Mouse (Mus musculus) forebrain, postnatal 0 days (tissue): ENCODE data around the gene Chmp2a. TPM values are rescaled to one million over a fixed set of nuclear protein-coding genes. Genes with fewer than 3 reads are reported as not detected.

Source experiments
- ATAC-seq: fragments of 200-750 bp; cut with Nextera tagmentation; 2 replicates; pipeline ENCODE4 v1.8.0; 2017; ENCODE audit warnings: mild to moderate bottlenecking, moderate library complexity
- DNase-seq: peaks from one replicate; pipeline ENCODE4 v3.0.0-alpha.2; 2015
- H3K27ac ChIP-seq: fragments of 300-500 bp; sonication (generic); 2 replicates; pipeline ENCODE4 v1.5.1; 2014; ENCODE audit warnings: low read depth, mild to moderate bottlenecking, antibody characterized with exemption, low read length, moderate library complexity, mixed read lengths
- H3K27me3 ChIP-seq: fragments of 300-500 bp; sonication (generic); 2 replicates; pipeline ENCODE4 v1.6.1; 2014; ENCODE audit warnings: mild to moderate bottlenecking, low read length, mixed read lengths; ENCODE audit not compliant: insufficient read depth
- H3K36me3 ChIP-seq: fragments of 300-500 bp; sonication (generic); 2 replicates; pipeline ENCODE4 v1.6.1; 2014; ENCODE audit warnings: mild to moderate bottlenecking, moderate library complexity; ENCODE audit not compliant: insufficient read depth
- H3K4me1 ChIP-seq: fragments of 300-500 bp; sonication (generic); 2 replicates; pipeline ENCODE4 v1.6.1; 2014; ENCODE audit warnings: antibody characterized with exemption; ENCODE audit not compliant: insufficient read depth
- H3K4me2 ChIP-seq: fragments of 300-500 bp; sonication (generic); 2 replicates; pipeline ENCODE4 v1.6.1; 2014; ENCODE audit warnings: low read depth, mild to moderate bottlenecking, moderate library complexity
- H3K4me3 ChIP-seq: fragments of 300-500 bp; sonication (generic); 2 replicates; pipeline ENCODE4 v1.5.1; 2014; ENCODE audit warnings: low read depth, low read length, mixed read lengths
- H3K9ac ChIP-seq: fragments of 300-500 bp; sonication (generic); 2 replicates; pipeline ENCODE4 v1.6.1; 2014; ENCODE audit warnings: mild to moderate bottlenecking
- H3K9me3 ChIP-seq: fragments of 300-500 bp; sonication (generic); 2 replicates; pipeline ENCODE4 v1.6.1; 2016; ENCODE audit warnings: low read length
- CTCF ChIP-seq: sonication (generic); IDR thresholded peaks from 2 replicates; pipeline ENCODE4 v1.5.1; 2016; ENCODE audit warnings: antibody characterized with exemption, control low read depth, low read depth
- WGBS: fragments of 180-500 bp; shearing (Covaris S2); extraction: QIAGEN DNeasy Blood & Tissue Kit; methylation state at CpG from one replicate; pipeline ENCODE4 v1.1.7; 2014; 5-methylcytosine and 5-hydroxymethylcytosine counted together
- polyA plus RNA-seq: library from polyadenylated mRNA; unstranded; fragments of >200 nt; fragmentation: Nextera tagmentation; extraction: Ambion mirVana; gene quantifications from 2 replicates; pipeline ENCODE4 v1.2.1, GENCODE M21; 2015
- total RNA-seq: library from RNA; depleted of rRNA; stranded (reverse); fragments of >200 nt; gene quantifications from 2 replicates; pipeline ENCODE4 v1.2.3, GENCODE M21; 2014

The Chmp2a gene
- total and polyA plus RNA-seq, 2 experiments from 2014 or later, result 131 to 210 TPM

DNA sequence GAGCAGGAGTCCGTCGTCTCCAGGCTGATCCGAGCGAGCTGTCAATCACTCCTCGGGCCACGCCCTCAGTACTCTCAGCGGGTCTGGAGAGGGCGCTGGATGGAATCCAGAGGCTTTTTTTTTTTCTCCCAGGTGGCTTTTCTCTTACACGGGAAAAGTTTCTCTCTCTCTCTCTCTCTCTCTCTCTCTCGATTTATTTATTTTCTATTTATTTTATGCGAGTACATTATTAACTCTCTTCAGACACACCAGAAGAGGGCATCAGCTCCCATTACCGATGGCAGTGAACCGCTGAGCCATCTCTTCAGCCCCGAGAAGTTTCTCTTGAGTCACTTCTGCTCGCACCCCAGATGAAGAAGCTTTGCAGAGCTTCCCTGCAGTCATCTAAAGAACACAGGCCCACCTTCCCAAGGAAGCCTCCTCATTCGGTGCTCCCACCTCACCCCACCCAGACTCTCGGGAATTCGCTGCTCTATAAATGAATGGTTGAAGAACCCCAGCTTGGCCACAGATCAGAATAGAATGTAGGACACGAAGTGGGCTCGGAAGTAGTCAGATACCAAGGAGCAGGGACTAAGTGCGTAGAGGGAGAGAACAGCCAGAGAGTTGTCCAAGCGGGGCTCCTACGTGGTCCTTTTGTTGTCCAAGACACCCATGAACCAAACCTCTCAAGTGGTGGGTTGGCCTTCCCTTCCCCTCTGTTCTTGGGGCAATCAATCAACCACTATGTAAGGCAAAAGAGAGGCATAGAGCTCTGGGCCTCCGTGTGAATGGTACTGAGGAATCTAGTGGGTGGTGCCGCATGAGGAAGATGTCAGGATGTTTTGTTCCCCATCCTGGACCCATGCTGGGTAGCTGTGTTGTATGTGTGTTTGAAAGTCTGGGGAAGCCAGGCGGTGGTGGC, 24.4 kb downstream of the Chmp2a start, which contains the start of gene Zbtb45:
Zbtb45 (minus strand) TSS at position 30 of the 904 bp plus-strand sequence.
- Histone ChIP-seq H3K9ac (peak within 1 kb of the TSS; percentile 86), H3K4me2 (peak within 1 kb of the TSS; percentile 74), H3K4me1 (0 out of 2 replicates have a peak, but pooled peaks cover 6% of the 10 kb centered on the region), H3K9me3 (no peaks in the 10 kb centered on the region), H3K4me3 (peak within 1 kb of the TSS; percentile 79), H3K36me3 (peaks cover 25% of the 10 kb centered on the region), H3K27me3 (no peaks in the 10 kb centered on the region), H3K27ac (peak within 1 kb of the TSS; percentile 95)
- DNase-seq (no peak), ATAC-seq (no peak)
- WGBS, result 10% methylated on average over 26 of the region's 26 CpGs
- TF ChIP-seq CTCF, result no peak

DNA sequence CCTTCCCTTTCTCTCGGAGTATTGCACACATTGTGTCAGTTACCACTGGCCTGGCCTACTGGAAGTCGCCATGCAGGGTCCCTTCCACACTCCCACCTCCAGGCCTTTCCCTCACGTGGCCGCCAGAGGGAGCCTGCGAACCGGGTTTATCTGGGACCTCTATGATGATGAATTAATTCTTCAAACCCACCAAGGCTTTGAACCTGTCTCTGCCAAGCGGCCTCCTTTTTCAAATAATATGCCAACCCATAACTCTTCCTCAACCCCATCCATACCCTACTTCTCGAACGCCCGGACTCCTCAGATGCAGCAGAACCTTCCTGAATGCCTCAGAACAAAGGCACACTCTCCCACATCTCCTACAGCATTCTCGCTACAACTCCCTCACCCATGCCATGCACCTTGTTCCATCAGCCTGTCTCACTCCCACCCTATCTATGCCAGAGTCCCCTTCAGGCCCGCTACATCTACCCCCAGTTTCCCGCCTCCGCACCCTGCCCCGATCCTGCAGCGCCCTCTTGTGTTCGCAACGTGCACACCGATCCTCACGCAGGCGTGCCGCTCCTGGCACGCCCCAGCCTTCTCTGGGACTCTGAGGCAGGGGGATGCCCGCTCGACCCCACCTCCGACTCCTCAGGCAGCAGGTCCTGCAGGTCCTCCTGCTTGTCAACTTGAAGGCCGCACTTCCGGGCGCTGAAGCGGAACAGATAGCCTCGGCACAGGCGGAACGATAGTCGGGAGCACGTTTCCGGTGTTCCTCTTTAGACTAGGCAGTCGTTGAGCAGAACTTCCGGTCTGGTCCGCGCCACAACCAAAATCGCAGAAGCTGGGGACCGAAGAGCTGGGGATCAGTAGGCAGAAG, 25.2 kb downstream of the Chmp2a start:
- Histone ChIP-seq H3K4me2 (peak overlapping the region; percentile 74), H3K27me3 (no peaks in the 10 kb centered on the region), H3K4me3 (peak overlapping the region; percentile 79), H3K36me3 (peaks cover 32% of the 10 kb centered on the region), H3K4me1 (0 out of 2 replicates have a peak, but pooled peaks cover 6% of the 10 kb centered on the region), H3K9ac (peak overlapping the region; percentile 86), H3K9me3 (no peaks in the 10 kb centered on the region), H3K27ac (peak overlapping the region; percentile 95)
- ATAC-seq (peak; percentile 93), DNase-seq (peak; percentile 97)
- WGBS, result under 1% methylated on average over 42 of the region's 42 CpGs
- peak; percentile 89 for TF ChIP-seq CTCF

DNA sequence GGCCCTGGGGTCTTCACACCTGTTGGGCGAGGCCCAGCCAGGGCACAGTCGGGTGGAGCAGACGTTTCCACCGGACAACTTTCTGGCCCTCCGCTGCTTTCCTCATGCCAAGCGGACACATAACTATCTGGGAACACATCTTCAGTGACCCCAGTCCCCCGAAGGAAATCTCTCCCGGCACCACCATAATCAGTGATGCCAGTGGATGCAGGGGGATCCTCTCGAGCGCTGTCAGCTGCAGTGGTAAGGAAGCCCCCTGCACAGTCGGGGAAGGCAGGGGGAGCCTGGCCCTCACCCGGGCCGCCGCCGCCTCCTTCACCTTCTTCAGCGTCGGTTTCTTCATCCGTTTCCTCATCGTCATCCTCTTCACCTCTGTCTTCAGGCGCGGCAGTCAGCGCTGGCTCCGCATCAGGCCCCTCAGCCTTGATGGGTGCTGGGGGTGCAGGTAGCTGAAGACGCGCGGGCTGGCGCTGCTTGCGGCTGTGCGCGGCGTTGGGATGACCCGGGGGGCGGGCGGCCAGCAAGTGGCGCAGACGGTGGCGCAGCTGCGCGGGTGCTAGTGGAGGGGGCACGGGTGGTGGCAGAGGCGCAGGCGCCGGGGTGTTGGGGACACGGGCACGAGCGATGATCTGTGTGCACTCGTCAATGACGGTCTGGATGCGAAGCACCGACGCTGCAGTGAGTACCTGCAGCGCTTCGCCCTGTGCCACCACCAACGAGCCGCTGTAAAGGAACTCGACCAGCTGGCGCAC, 27.1 kb downstream of the Chmp2a start:
- Histone ChIP-seq H3K9me3 (no peaks in the 10 kb centered on the region), H3K36me3 (peaks cover 35% of the 10 kb centered on the region), H3K9ac (0 out of 2 replicates have a peak overlapping the region, but pooled peaks have one; percentile 18), H3K4me3 (no peak overlapping the region), H3K4me2 (no peak overlapping the region), H3K27me3 (no peaks in the 10 kb centered on the region), H3K27ac (no peak overlapping the region), H3K4me1 (0 out of 2 replicates have a peak, but pooled peaks cover 6% of the 10 kb centered on the region)
- no peak for TF ChIP-seq CTCF
- WGBS, result 51% methylated on average over 53 of the region's 57 CpGs
- DNase-seq (no peak), ATAC-seq (no peak)

DNA sequence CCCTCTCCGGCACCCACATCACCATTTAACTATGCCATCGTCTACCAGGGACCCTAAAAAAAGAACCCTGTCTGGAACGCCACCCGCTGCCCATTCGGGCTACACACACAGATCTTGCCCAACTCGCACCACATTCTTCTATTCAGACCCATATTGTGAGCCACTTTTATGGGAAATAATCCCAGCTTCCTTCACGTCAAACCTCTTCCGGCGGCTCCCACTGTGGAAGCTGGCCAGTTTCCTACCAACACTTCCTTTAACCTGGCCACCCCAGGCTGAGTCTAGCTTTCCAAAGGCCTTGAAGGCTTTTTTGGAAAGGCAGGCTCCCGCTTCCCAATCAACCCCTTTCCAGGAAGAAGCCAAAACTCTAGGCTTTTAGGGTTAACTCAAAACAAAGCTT, 28.1 kb downstream of the Chmp2a start:
- Histone ChIP-seq H3K36me3 (peaks cover 35% of the 10 kb centered on the region), H3K27ac (no peak overlapping the region), H3K4me2 (no peak overlapping the region), H3K27me3 (no peaks in the 10 kb centered on the region), H3K9ac (no peak overlapping the region), H3K4me1 (0 out of 2 replicates have a peak, but pooled peaks cover 6% of the 10 kb centered on the region), H3K4me3 (no peak overlapping the region), H3K9me3 (no peaks in the 10 kb centered on the region)
- 87% methylated on average over 10 of the region's 10 CpGs for WGBS
- ATAC-seq (no peak), DNase-seq (no peak)
- TF ChIP-seq CTCF, result no peak

DNA sequence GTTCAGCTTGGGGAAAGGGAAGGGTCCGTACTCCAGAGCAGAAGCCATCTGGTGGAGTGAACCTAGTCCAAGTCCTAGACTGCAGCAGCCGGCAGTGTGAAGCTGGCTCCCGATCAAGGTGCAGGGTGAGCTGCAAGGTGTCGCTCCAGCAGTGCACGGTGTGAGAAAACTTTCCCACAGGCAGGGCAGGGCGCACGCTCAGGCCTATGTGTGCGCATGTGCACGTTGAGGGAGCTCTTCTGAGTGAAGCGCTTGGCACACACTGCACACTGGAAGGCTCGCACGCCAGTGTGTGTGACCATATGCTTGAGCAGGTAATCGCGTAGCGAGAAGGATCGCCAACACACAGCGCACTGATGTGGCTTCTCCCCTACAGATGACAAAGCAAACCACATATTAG, 28.6 kb downstream of the Chmp2a start:
- no peak for TF ChIP-seq CTCF
- 81% methylated on average over 17 of the region's 17 CpGs for WGBS
- H3K27ac ChIP-seq, result no peak overlapping the region

DNA sequence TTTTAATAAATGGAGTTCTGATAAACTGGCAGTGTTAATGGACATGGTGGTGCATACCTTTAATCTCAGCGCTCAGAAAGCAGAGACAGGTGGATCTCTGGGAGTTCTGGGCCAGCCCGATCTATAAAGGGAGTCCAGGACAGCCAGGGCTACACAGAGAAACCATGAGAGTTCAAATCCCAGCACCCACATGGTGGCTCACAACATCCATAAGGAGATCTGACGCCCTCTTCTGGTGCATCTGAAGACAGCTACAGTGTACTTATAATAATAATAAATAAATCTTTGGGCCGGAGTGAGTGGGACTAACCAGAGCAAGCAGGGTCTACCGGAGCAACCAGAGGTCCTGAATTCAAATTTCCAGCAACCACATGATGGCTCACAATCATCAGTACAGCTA, 31.2 kb downstream of the Chmp2a start:
- Histone ChIP-seq H3K9me3 (no peaks in the 10 kb centered on the region), H3K4me3 (no peak overlapping the region), H3K36me3 (peaks cover 35% of the 10 kb centered on the region), H3K4me1 (no peaks in the 10 kb centered on the region), H3K27ac (no peak overlapping the region), H3K9ac (no peak overlapping the region), H3K4me2 (no peak overlapping the region), H3K27me3 (no peaks in the 10 kb centered on the region)
- ATAC-seq (no peak), DNase-seq (no peak)
- WGBS, result 73% methylated on average over 5 of the region's 5 CpGs
- TF ChIP-seq CTCF, result no peak

More for the DNA sequence above, 28.6 kb downstream of the Chmp2a start:
- Histone ChIP-seq H3K4me3 (no peak overlapping the region), H3K27me3 (no peaks in the 10 kb centered on the region), H3K4me1 (0 out of 2 replicates have a peak, but pooled peaks cover 6% of the 10 kb centered on the region), H3K4me2 (no peak overlapping the region), H3K36me3 (peaks cover 35% of the 10 kb centered on the region), H3K9me3 (no peaks in the 10 kb centered on the region), H3K9ac (no peak overlapping the region)
- no peak for DNase-seq
- ATAC-seq, result no peak
